Comparison of ENCODE assay signal across 14 mouse cellular contexts in genomic region chr3:132582339-132582738, GRCm38 (mm10). TPM values are rescaled to one million over a fixed set of nuclear protein-coding genes. Genes with fewer than 3 reads are reported as not detected.
DNase-seq lines count a peak whose midpoint lies in the region; ATAC-seq and TF ChIP-seq lines count a peak whose summit lies in the region.
"Had no signal": no experiment of that assay in that cellular context is flagged by ENCODE, and none has a peak within 500 bp of the region (broad histone marks: within the 10 kb centered on the region; RNA-seq: fewer than 3 reads in every experiment).

No protein-coding gene starts in this region.

- ATAC-seq in kidney, embryonic 15.5 days (replicated peaks; ENCODE audit: low FRiP score) = peak; percentile 36
- ATAC-seq in stomach, embryonic 14.5 days (ENCODE audit: insufficient number of reproducible peaks, insufficient read depth, low FRiP score, low read depth) = 0 out of 2 replicates have a peak, but pooled peaks have one; percentile 42
- no peak for ATAC-seq in stomach, postnatal 0 days (ENCODE audit: low FRiP score, low TSS enrichment)
- ATAC-seq in embryonic facial prominence, embryonic 11.5 days (replicated peaks; ENCODE audit: insufficient number of reproducible peaks, low FRiP score, low TSS enrichment, low read depth) = peak; percentile 29; the same call in 1 of the 2 replicates
- 0 out of 2 replicates have a peak, but pooled peaks have one; percentile 22 for ATAC-seq in stomach, embryonic 15.5 days (ENCODE audit: insufficient read depth, low FRiP score, low read depth)
- no peak for ATAC-seq in hindbrain, embryonic 13.5 days (ENCODE audit: low FRiP score)
- ATAC-seq: forebrain, embryonic 16.5 days had no signal

- H3K9ac ChIP-seq in kidney, embryonic 15.5 days = no peak overlapping the region
- no peak overlapping the region for H3K9ac ChIP-seq in stomach, embryonic 14.5 days (replicated peaks; ENCODE audit: low read depth, low read length)
- no peak overlapping the region for H3K9ac ChIP-seq in stomach, postnatal 0 days (ENCODE audit: low read length)
- no peak overlapping the region for H3K9ac ChIP-seq in embryonic facial prominence, embryonic 11.5 days (replicated peaks; ENCODE audit: low read length)
- H3K9ac ChIP-seq in stomach, embryonic 15.5 days = no peak overlapping the region
- no peak overlapping the region for H3K9ac ChIP-seq in hindbrain, embryonic 13.5 days

- H3K4me2 ChIP-seq in kidney, embryonic 15.5 days = no peak overlapping the region
- H3K4me2 ChIP-seq in stomach, embryonic 14.5 days (replicated peaks; ENCODE audit: low read depth, low read length) = no peak overlapping the region
- no peak overlapping the region for H3K4me2 ChIP-seq in stomach, postnatal 0 days (replicated peaks; ENCODE audit: low read depth)
- H3K4me2 ChIP-seq in embryonic facial prominence, embryonic 11.5 days (ENCODE audit: low read depth, low read length) = no peak overlapping the region
- no peak overlapping the region for H3K4me2 ChIP-seq in stomach, embryonic 15.5 days
- H3K4me2 ChIP-seq in hindbrain, embryonic 13.5 days = no peak overlapping the region

- no peak for TF ChIP-seq EP300 in stomach, postnatal 0 days (optimal IDR thresholded peaks at IDR 0.05)

- no peaks in the 10 kb centered on the region for H3K4me1 ChIP-seq in kidney, embryonic 15.5 days
- no peaks in the 10 kb centered on the region for H3K4me1 ChIP-seq in stomach, embryonic 14.5 days (ENCODE audit: control insufficient read depth, insufficient read depth, low read length)
- H3K4me1 ChIP-seq in stomach, postnatal 0 days (replicated peaks; ENCODE audit: control insufficient read depth, insufficient read depth) = no peaks in the 10 kb centered on the region
- H3K4me1 ChIP-seq in embryonic facial prominence, embryonic 11.5 days (ENCODE audit: control insufficient read depth, insufficient read depth, low read length) = no peaks in the 10 kb centered on the region
- H3K4me1 ChIP-seq in stomach, embryonic 15.5 days = no peaks in the 10 kb centered on the region
- H3K4me1 ChIP-seq in hindbrain, embryonic 13.5 days (replicated peaks) = no peaks in the 10 kb centered on the region

- H3K9me3 ChIP-seq in kidney, embryonic 15.5 days (replicated peaks) = no peaks in the 10 kb centered on the region
- H3K9me3 ChIP-seq in stomach, embryonic 14.5 days (ENCODE audit: control insufficient read depth, low read depth, low read length) = no peaks in the 10 kb centered on the region
- H3K9me3 ChIP-seq in stomach, postnatal 0 days (ENCODE audit: control insufficient read depth, low read length) = no peaks in the 10 kb centered on the region
- no peaks in the 10 kb centered on the region for H3K9me3 ChIP-seq in embryonic facial prominence, embryonic 11.5 days (replicated peaks; ENCODE audit: control insufficient read depth, low read length)
- no peaks in the 10 kb centered on the region for H3K9me3 ChIP-seq in stomach, embryonic 15.5 days
- no peaks in the 10 kb centered on the region for H3K9me3 ChIP-seq in hindbrain, embryonic 13.5 days

- no peak for TF ChIP-seq CTCF in stomach, postnatal 0 days (IDR thresholded peaks at IDR 0.05; ENCODE audit: low read depth)

- WGBS in kidney, embryonic 15.5 days = 43% methylated on average over 4 of the region's 4 CpGs
- 40% methylated on average over 4 of the region's 4 CpGs for WGBS in stomach, embryonic 14.5 days
- WGBS in stomach, postnatal 0 days = 29% methylated on average over 4 of the region's 4 CpGs
- WGBS in embryonic facial prominence, embryonic 11.5 days = 45% methylated on average over 4 of the region's 4 CpGs
- WGBS in stomach, embryonic 15.5 days = 39% methylated on average over 4 of the region's 4 CpGs
- WGBS in hindbrain, embryonic 13.5 days = 56% methylated on average over 4 of the region's 4 CpGs

- H3K4me3 ChIP-seq in kidney, embryonic 15.5 days (replicated peaks) = no peak overlapping the region
- H3K4me3 ChIP-seq in stomach, embryonic 14.5 days (ENCODE audit: low read depth, low read length) = no peak overlapping the region
- no peak overlapping the region for H3K4me3 ChIP-seq in stomach, postnatal 0 days (ENCODE audit: low read depth, low read length)
- no peak overlapping the region for H3K4me3 ChIP-seq in embryonic facial prominence, embryonic 11.5 days (ENCODE audit: low read depth, low read length)
- H3K4me3 ChIP-seq in stomach, embryonic 15.5 days (replicated peaks) = no peak overlapping the region
- H3K4me3 ChIP-seq in hindbrain, embryonic 13.5 days = no peak overlapping the region

- DNase-seq in kidney, postnatal 25 days = no peak
- DNase-seq in stomach, postnatal 0 days (ENCODE audit: low spot score) = no peak
- DNase-seq in embryonic facial prominence, embryonic 11.5 days (ENCODE audit: low spot score) = peak; percentile 27
- no peak for DNase-seq in adrenal gland, adult 2 months
- DNase-seq: cerebellum, adult 18-20 months; heart, postnatal 10 days had no signal

- no peaks in the 10 kb centered on the region for H3K27me3 ChIP-seq in kidney, embryonic 15.5 days
- no peaks in the 10 kb centered on the region for H3K27me3 ChIP-seq in stomach, embryonic 14.5 days (ENCODE audit: control insufficient read depth, insufficient read depth, low read length)
- no peaks in the 10 kb centered on the region for H3K27me3 ChIP-seq in stomach, postnatal 0 days (ENCODE audit: control insufficient read depth, insufficient read depth, low read length)
- no peaks in the 10 kb centered on the region for H3K27me3 ChIP-seq in embryonic facial prominence, embryonic 11.5 days (ENCODE audit: control insufficient read depth, insufficient read depth, low read length)
- H3K27me3 ChIP-seq in stomach, embryonic 15.5 days (replicated peaks) = no peaks in the 10 kb centered on the region
- H3K27me3 ChIP-seq in hindbrain, embryonic 13.5 days = no peaks in the 10 kb centered on the region

- no peak overlapping the region for H3K27ac ChIP-seq in kidney, embryonic 15.5 days
- no peak overlapping the region for H3K27ac ChIP-seq in stomach, embryonic 14.5 days (ENCODE audit: low read length)
- H3K27ac ChIP-seq in stomach, postnatal 0 days (replicated peaks) = no peak overlapping the region
- H3K27ac ChIP-seq in embryonic facial prominence, embryonic 11.5 days (replicated peaks; ENCODE audit: low read depth, low read length) = no peak overlapping the region
- no peak overlapping the region for H3K27ac ChIP-seq in stomach, embryonic 15.5 days
- no peak overlapping the region for H3K27ac ChIP-seq in hindbrain, embryonic 13.5 days
- H3K27ac ChIP-seq: macrophage had no signal

- H3K36me3 ChIP-seq in kidney, embryonic 15.5 days = no peaks in the 10 kb centered on the region
- H3K36me3 ChIP-seq in stomach, embryonic 14.5 days (ENCODE audit: control insufficient read depth, insufficient read depth, low read length) = no peaks in the 10 kb centered on the region
- H3K36me3 ChIP-seq in stomach, postnatal 0 days (ENCODE audit: control insufficient read depth, insufficient read depth, low read length) = no peaks in the 10 kb centered on the region
- H3K36me3 ChIP-seq in embryonic facial prominence, embryonic 11.5 days (replicated peaks; ENCODE audit: control insufficient read depth, insufficient read depth, low read depth, low read length) = no peaks in the 10 kb centered on the region
- no peaks in the 10 kb centered on the region for H3K36me3 ChIP-seq in stomach, embryonic 15.5 days
- no peaks in the 10 kb centered on the region for H3K36me3 ChIP-seq in hindbrain, embryonic 13.5 days

RNA-seq across cellular contexts. Expression of gene Gimd1, which starts 47.3 kb away (rescaled TPM):
- 1.4 and 2.2 TPM in 2 replicates for polyA plus RNA-seq in kidney, embryonic 15.5 days (2015; fragmentation: Nextera tagmentation; extraction: Ambion mirVana)
- polyA plus RNA-seq in stomach, embryonic 14.5 days (2014; fragmentation: Nextera tagmentation; extraction: Ambion mirVana) = not detected in 2 replicates
- 0.11 and 0.24 TPM in 2 replicates for polyA plus RNA-seq in stomach, postnatal 0 days (2015; fragmentation: Nextera tagmentation; extraction: Ambion mirVana)
- polyA plus RNA-seq in embryonic facial prominence, embryonic 11.5 days (2014; fragmentation: Nextera tagmentation; extraction: Ambion mirVana) = not detected in 2 replicates
- polyA plus RNA-seq in stomach, embryonic 15.5 days (2015; fragmentation: Nextera tagmentation; extraction: Ambion mirVana) = 3.9 TPM in 2 replicates
- total RNA-seq in adrenal gland, adult 2 months (2021) = not detected
- polyA plus RNA-seq in adrenal gland, adult 2 months (2012; rRNA removed) = not detected in 2 replicates
- polyA plus RNA-seq in hindbrain, embryonic 13.5 days (2015; fragmentation: Nextera tagmentation; extraction: Ambion mirVana) = not detected in 2 replicates
- total RNA-seq: heart, postnatal 10 days; left cerebral cortex, postnatal 14 days had no signal
- polyA plus RNA-seq: forebrain, embryonic 16.5 days; gonadal fat pad, adult 2 months; macrophage had no signal

Comparison
In these comparisons a context has a peak if more than half of its experiments do, and no peak if none do; other contexts are left out.
1. ATAC-seq: peak in kidney, embryonic 15.5 days (single experiment), stomach, embryonic 14.5 days (single experiment), embryonic facial prominence, embryonic 11.5 days (single experiment) and stomach, embryonic 15.5 days (single experiment); none in stomach, postnatal 0 days (single experiment) and hindbrain, embryonic 13.5 days (single experiment).